Mouse (Mus musculus) ES-Bruce4 (cell line): ENCODE data around the gene Marveld2.

ENCODE experiments used
- CTCF ChIP-seq: IDR thresholded peaks from one replicate; pipeline ENCODE4 v1.8.1; 2011; ENCODE audit warnings: low read depth, low read length
- POLR2A ChIP-seq: IDR thresholded peaks from one replicate; pipeline ENCODE4 v1.8.1; 2011; ENCODE audit warnings: low read length; ENCODE audit not compliant: insufficient read depth

DNA sequence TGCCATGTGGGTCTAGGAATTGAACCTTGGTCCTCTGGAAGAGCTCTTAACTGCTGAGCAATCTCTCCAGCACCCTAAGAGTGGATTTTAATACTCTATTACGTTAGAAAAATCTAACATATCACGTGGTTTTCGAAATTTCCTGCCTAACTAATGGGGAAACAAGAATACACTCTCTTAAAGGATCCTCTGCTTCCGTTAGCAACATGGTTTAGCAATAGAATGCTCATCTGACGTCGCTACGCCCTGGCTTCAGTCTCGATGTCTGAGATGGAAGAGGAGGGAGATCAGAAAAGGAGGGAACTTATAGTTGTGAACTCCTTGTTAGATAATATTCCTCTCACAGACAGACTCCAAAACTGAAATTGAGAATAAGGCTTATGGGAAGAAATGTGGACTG, 31.5 kb upstream of the Marveld2 start:
- TF ChIP-seq POLR2A, result no peak
- TF ChIP-seq CTCF, result no peak
